Mouse (Mus musculus): ENCODE measurements around the gene Bcl2.
A peak's percentile ranks its signal among the peaks of the same experiment; 100 is the strongest.

Gene Bcl2

GRCm38 (mm10) chr1:106714530-106714981, 482 bp upstream of the Bcl2 start:
- DNase-seq (ENCODE audit: low spot score in 2 of 2) = no peak

GRCm38 (mm10) chr1:106712330-106712729, 1.7 kb downstream of the Bcl2 start:
- DNase-seq (ENCODE audit: low spot score in 2 of 2) = peak; percentile 31 to 72

DNA sequence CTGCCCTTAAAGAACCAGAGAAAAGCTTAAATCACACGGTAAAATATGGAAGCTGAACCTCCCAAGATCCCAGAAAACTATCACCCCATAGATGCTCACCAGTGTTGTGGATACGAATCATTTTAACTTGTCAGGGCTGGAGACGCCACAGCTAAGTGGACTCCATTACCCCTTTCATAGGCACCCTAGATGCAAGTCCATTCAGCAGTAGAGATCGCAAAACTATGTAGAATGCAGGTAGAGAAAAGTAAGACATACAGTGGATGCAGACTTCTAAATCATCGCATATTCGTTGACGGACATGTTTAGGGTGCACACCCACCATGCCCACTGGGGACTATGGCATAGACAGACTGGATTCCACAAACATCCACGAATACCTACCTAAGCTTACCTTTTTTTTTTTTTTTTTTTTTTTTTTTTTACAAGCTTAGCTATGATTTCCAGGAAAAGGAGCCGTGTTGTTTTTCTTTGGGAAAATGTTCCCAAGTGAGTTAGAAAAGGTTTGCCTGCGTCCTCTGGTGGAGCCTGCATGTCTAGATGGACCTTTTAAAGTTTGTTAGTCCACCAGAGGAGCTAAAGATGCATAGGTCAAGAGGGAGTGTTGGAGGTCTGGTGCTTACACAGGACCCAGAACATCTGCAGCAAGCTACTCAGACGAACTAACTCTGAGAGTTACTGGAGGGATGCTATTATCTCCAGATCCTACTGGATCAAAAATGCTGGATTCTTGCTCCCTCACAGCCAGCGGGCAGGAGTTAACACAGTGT, 2.5 kb downstream of the Bcl2 start:
- peak in 1 of 2 experiments; percentile 45 for DNase-seq (ENCODE audit: low spot score in 2 of 2)

DNA sequence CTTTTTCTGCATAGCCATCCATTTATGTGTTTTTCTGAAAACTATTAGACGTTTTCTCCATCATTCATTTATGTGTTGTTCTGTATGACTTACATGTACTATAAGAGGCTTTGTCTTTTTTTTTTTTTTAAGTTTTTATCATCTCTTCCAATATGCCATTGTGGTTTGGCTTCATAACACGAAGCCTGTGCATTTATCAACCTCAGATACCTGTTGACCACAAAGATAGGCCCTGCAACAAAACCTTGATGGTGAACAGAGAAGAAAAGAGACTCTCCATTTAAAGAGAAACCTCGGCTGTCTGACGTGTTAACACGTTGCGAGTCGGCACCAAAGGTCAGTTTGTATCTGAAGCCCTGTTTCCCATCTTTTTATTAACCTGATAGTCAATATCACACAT, 3.9 kb downstream of the Bcl2 start:
- no peak for DNase-seq (ENCODE audit: low spot score in 2 of 2)

GRCm38 (mm10) chr1:106707036-106707880, 6.8 kb downstream of the Bcl2 start:
- no peak for DNase-seq (ENCODE audit: low spot score in 2 of 2)

DNA sequence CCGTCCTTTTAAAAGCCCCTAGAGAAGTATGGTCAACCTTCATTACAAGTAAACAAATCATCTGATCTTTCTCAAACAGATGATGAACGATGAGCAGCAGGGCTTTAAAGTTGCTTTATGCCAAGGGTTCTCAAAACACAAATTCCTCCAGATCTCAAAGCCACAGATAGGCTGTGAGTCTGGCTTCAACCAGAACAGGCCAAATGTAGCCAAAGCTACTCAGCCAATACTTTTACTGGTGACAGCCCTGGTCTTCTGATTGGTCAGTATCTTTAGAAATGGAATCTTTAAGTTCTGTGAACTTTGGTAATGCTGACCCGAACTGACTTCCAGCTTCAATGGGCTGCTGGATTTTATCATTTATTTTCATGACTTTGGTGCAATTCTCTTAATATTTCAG, 10.9 kb downstream of the Bcl2 start:
- DNase-seq (ENCODE audit: low spot score in 2 of 2) = peak in 1 of 2 experiments; percentile 47

- DNase-seq (ENCODE audit: low spot score in 2 of 2) = peak in 1 of 2 experiments; percentile 14
These were observed 11.5 kb downstream of the Bcl2 start for GRCm38 (mm10) chr1:106702471-106703175.

GRCm38 (mm10) chr1:106700520-106701114, 13.5 kb downstream of the Bcl2 start:
- no peak for DNase-seq (ENCODE audit: low spot score in 2 of 2)

GRCm38 (mm10) chr1:106696472-106696871, 17.6 kb downstream of the Bcl2 start:
- no peak for DNase-seq (ENCODE audit: low spot score in 2 of 2)

DNA sequence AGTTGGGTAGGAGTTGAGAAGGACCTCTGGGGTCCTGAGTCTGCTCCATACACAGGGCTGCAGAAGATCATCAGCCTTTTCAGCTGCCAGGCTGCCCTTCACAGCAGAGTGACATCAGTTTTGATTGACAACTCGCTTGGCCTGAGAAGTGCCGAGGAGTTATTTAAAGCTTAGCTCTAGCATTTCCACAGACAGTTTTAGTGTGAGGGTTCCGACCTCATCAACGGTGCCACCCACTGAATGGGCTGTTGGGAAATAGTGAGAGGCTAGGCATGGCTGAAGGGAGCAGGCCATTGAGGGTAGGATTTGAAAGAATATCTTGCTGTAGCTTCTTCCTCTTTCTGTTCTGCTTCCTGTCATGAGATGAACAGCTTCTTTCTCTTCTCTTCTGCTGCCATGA, 18.4 kb downstream of the Bcl2 start:
- no peak for DNase-seq (ENCODE audit: low spot score in 2 of 2)

DNA sequence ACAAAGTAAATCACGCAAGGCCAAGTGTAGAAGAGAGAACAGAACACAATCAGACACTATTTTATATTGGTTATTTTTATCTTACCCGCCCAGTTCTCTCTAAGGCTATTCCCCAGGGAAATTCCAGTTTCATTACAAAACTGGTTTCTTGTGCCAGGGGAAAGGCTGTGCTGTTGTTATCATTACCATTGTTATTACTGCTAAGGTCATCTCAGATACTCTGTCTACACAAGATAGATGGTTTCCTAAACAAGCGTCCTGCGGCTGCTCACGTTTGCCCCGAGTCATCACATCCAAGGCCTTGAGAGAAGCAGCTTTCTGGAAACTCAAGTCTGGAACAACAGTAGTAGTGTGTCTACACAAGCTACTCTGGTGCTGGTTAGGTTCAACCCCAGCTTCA, 19.8 kb downstream of the Bcl2 start:
- DNase-seq (ENCODE audit: low spot score in 2 of 2) = no peak

DNA sequence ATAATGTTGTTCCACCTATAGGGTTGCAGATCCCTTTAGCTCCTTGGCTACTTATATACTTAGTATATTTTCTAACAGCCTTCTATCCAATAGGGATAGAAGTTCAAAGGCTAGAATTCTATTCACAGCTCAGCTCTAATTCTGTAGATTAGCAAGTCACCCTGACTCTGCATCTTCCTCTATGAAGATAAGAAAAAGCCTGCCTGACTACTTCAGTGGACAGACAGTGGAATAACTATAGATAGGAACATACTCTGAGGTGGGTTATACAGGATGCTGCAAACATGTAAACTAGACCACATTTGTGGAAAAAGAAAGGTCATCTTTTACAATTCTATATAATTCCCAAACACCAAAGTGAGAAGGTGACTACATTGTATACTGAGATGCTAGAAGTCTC, 21.5 kb downstream of the Bcl2 start:
- DNase-seq (ENCODE audit: low spot score in 2 of 2) = no peak

GRCm38 (mm10) chr1:106690887-106691286, 23.2 kb downstream of the Bcl2 start:
- DNase-seq (ENCODE audit: low spot score in 2 of 2) = no peak

DNA sequence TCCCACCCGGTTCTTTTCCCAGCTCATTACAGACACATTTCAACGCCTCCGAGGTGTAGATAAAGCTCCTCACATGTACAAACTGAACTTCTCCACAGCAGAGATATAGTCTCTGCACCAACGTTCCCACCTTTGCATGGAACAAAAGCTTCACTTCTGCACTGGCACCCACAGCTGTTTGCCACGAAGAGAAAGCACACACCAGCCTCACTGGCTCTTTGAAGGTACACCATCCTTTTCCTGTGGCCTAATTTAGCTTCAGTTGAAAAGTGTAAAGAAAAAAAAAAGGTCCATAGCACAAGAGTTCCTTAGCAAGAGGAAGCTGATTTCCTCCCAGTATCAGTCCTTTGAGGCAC, 25.9 kb downstream of the Bcl2 start:
- no peak for DNase-seq (ENCODE audit: low spot score in 2 of 2)

- no peak for DNase-seq (ENCODE audit: low spot score in 2 of 2)
These were observed 26.5 kb downstream of the Bcl2 start for GRCm38 (mm10) chr1:106687435-106688160.

DNA sequence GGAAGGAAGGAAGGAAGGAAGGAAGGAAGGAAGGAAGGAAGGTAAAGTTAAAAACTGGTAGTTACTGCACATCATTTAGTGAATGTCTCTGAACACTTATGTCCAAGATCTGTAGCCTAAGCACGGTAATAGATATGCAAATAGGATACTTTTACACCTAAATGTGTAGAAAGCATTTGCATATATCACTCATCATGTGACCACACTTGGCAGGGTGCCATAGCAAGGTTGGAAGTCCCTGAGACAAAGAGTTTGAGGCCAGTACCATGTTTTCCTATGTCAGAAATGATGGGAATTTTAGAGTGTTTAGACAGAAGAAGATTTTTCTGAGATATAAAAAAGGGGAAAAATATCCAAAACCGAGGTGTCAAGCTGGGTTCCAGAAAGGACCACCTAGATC, 28.4 kb downstream of the Bcl2 start:
- no peak for DNase-seq (ENCODE audit: low spot score in 2 of 2)

DNA sequence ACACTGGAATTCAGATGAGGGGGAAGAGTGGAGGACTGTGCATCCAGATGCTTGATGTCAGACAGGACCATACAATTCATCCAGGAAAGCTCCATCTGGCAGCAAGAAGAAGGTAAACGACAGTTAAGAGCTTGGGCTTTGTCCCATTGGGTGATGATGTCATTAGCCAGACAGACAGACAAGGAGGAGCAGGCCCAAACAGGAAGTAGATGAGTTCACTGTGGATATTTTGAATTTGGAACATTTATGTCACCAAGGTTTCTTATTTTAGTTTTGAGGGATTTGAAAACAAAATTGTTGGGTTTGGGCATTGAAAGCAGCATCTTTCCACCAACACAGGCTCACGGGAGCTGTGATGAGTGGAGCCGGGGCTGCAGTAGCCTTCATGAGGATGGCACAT, 29.5 kb downstream of the Bcl2 start:
- no peak for DNase-seq (ENCODE audit: low spot score in 2 of 2)

DNA sequence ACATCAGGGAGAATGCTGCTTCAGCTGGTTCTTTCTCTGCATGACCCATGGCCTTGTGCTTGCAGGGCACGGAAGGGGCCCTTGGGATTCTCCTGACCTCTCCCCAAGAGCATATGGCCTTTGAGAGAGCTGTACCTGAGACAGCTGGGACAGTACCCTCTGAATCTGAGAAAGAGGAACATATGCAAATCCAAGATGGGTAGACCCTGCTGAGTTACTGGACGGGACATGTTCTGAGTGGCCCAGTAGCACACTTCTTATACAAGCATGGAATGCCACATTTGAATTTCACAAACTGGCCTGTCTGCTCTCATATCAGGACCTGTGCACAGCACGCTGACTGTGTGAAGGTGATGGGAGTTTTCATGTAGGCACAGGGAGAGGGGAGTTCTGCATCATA, 31.2 kb downstream of the Bcl2 start:
- DNase-seq (ENCODE audit: low spot score in 2 of 2) = no peak

DNA sequence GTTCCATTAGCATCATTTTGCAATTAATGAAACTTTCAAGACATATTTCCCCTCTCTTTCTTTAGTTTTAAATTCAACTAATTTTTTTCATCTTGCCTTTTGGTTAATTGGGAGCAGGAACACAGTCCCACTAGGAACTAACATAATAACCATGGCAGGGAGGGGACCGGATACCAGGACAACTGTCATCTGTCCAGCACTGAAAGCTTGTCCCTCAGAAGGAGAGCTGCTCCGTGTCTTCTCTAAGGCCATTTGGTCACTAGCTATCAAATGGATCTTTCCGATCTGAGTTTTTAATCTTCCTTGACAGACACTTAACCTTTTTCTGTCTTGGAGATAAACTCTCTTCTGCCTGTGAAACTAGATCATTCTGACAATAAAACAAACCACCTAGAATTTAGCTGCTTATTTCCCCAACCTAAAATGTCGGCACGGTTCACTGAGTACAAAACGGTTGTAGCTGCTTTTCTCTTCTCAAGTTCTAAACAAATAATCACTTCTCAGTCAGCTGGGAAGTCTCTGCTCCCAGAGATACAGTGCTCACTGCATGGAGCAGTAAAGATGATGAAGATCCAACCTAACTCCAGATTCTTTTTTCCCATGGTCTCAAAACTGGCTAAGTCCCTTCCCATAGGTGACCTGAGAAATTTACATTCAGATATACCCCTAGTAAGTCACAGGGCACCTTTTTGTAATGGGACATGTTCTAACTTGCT, 34.1 kb downstream of the Bcl2 start:
- DNase-seq (ENCODE audit: low spot score in 2 of 2) = no peak

GRCm38 (mm10) chr1:106678060-106678478, 36.0 kb downstream of the Bcl2 start:
- DNase-seq (ENCODE audit: low spot score in 2 of 2) = no peak

All from urinary bladder, postnatal 4 days (tissue).